Mouse (Mus musculus) MEL (cell line): ENCODE measurements around the gene Cdh22.

Experiments used
- CTCF ChIP-seq, 3 experiments: IDR thresholded peaks in 2 of 3; conservative IDR thresholded peaks in 1 of 3; 2 replicates each; pipeline ENCODE4 v1.5.1; 2011 to 2012; ENCODE audit warnings: low read length in 3 of 3, low read depth in 2 of 3, mild to moderate bottlenecking in 2 of 3, improper control_type of control experiment in 1 of 3, inconsistent platforms in 1 of 3, mixed read lengths in 1 of 3, moderate library complexity in 1 of 3; ENCODE audit not compliant: control insufficient read depth in 1 of 3, insufficient read depth in 1 of 3, poor library complexity in 1 of 3, severe bottlenecking in 1 of 3
- EP300 ChIP-seq, 2 experiments: IDR thresholded peaks; 2 replicates each; pipeline ENCODE4 v1.6.1; 2011; ENCODE audit warnings: improper control_type of control experiment in 2 of 2, low read length in 2 of 2, low read depth in 1 of 2, mild to moderate bottlenecking in 1 of 2
- GATA1 ChIP-seq: IDR thresholded peaks from 2 replicates; pipeline ENCODE4 v1.6.1; 2011; ENCODE audit warnings: low read depth, low read length, improper control_type of control experiment
- KAT2A ChIP-seq: conservative IDR thresholded peaks from 2 replicates; pipeline ENCODE4 v1.6.1; 2012; ENCODE audit warnings: low read depth, low read length, improper control_type of control experiment, inconsistent platforms
- MAFK ChIP-seq: IDR thresholded peaks from 2 replicates; pipeline ENCODE4 v1.6.1; 2011; ENCODE audit warnings: low read depth, mild to moderate bottlenecking, low read length, improper control_type of control experiment, borderline replicate concordance
- MAX ChIP-seq: IDR thresholded peaks from 2 replicates; pipeline ENCODE4 v1.6.1; 2011; ENCODE audit warnings: low read length, improper control_type of control experiment
- MYC ChIP-seq: IDR thresholded peaks from 2 replicates; pipeline ENCODE4 v1.6.1; 2011; ENCODE audit warnings: low read depth, mild to moderate bottlenecking, low read length, improper control_type of control experiment, moderate library complexity
- NELFE ChIP-seq: IDR thresholded peaks from 2 replicates; pipeline ENCODE4 v1.6.1; 2011; ENCODE audit warnings: low read depth, low read length, improper control_type of control experiment
- POLR2A ChIP-seq, 2 experiments: IDR thresholded peaks; 2 replicates each; pipeline ENCODE4 v1.6.1; 2011 to 2012; ENCODE audit warnings: low read length in 2 of 2, mild to moderate bottlenecking in 2 of 2, control low read depth in 1 of 2, improper control_type of control experiment in 1 of 2, low read depth in 1 of 2, moderate library complexity in 1 of 2; ENCODE audit not compliant: control insufficient read depth in 1 of 2, insufficient read depth in 1 of 2, poor library complexity in 1 of 2
- UBTF ChIP-seq: IDR thresholded peaks from 2 replicates; pipeline ENCODE4 v1.6.1; 2012; ENCODE audit warnings: low read depth, mild to moderate bottlenecking, inconsistent platforms, low read length, improper control_type of control experiment, moderate library complexity, borderline replicate concordance; ENCODE audit not compliant: insufficient read depth

GRCm38 (mm10) chr2:165284377-165284776 lies 49.7 kb upstream of the Cdh22 start:
- TF ChIP-seq EP300 (IDR thresholded peaks at IDR 0.05; ENCODE audit: low read depth in 1 of 2, low read length in 2 of 2), result no peak
- TF ChIP-seq POLR2A (IDR thresholded peaks at IDR 0.05; ENCODE audit: control insufficient read depth in 1 of 2, insufficient read depth in 1 of 2, low read depth in 1 of 2, low read length in 2 of 2, poor library complexity in 1 of 2), result no peak
- no peak for TF ChIP-seq CTCF (IDR thresholded peaks at IDR 0.05 in 2 of 3, conservative IDR thresholded peaks at IDR 0.05 in 1 of 3; ENCODE audit: control insufficient read depth in 1 of 3, insufficient read depth in 1 of 3, low read depth in 2 of 3, low read length in 3 of 3, poor library complexity in 1 of 3, severe bottlenecking in 1 of 3)
- TF ChIP-seq UBTF, result no peak
- no peak for TF ChIP-seq GATA1
- no peak for TF ChIP-seq MYC
- TF ChIP-seq MAFK, result no peak
- TF ChIP-seq NELFE, result no peak
- no peak for TF ChIP-seq KAT2A
- TF ChIP-seq MAX, result no peak
